Mouse (Mus musculus): ENCODE measurements around the gene Btbd8. TPM values are rescaled to one million over a fixed set of nuclear protein-coding genes. Genes with fewer than 3 reads are reported as not detected.

Gene Btbd8
- polyA plus RNA-seq, 1 experiment from 2014 or later: 22.5 TPM

DNA sequence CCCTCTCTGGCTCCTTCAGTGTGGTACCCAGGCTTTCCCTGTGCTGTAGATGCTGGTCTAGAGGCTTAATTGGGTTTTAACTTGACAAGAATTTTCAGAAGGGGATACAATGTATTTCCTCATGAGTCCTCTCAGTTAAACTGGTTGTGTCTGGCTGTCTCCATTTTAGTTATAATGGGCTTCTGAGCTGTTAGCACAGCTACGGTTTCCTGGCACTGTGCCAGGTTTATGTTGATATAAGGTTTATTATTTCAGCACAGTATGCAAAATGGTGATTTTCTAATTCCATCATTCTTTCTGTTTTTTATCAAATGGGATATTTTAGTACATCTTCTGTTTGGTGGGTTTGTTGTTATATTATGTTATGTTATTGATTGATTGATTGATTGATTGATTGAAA, 16.1 kb upstream of the Btbd8 start:
- H3K4me2 ChIP-seq: no peak overlapping the region
- H3K4me3 ChIP-seq: no peak overlapping the region
- 61% methylated on average over 1 of the region's 1 CpGs for WGBS
- no peaks in the 10 kb centered on the region for H3K27me3 ChIP-seq (replicated peaks)
- H3K9ac ChIP-seq: no peak overlapping the region
- H3K4me1 ChIP-seq: no peaks in the 10 kb centered on the region
- no peaks in the 10 kb centered on the region for H3K36me3 ChIP-seq (replicated peaks)
- no peak overlapping the region for H3K27ac ChIP-seq
- H3K9me3 ChIP-seq: no peaks in the 10 kb centered on the region
- ATAC-seq (replicated peaks): no peak

DNA sequence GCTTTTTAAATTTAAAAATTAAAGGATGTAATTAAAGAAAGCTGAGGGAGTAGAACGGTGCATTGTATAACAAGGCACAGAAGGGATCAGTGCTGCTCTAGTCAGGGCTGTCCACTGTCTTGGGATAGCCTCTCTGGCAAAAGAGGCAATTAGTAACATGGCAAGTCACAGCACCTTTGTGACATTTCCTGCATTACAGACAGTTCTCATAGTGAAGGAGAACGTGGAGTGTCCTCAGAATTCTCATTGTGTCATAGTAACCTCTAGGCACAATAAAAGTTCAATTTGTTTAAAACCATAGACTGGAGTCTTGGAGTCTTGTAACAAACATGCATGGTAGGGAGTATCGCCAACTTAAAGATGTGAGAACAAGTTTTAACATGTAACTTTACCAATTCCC, 6.5 kb upstream of the Btbd8 start, which contains the start of gene Lpcat2b:
Lpcat2b (plus strand) TSS at position 301 of the 400 bp plus-strand sequence.
- H3K9me3 ChIP-seq: no peaks in the 10 kb centered on the region
- no peak within 1 kb of the TSS for H3K9ac ChIP-seq
- no peak within 1 kb of the TSS for H3K4me2 ChIP-seq
- H3K4me3 ChIP-seq: no peak within 1 kb of the TSS
- H3K4me1 ChIP-seq: no peaks in the 10 kb centered on the region
- 77% methylated on average over 3 of the region's 3 CpGs for WGBS
- no peak for ATAC-seq (replicated peaks)
- H3K36me3 ChIP-seq (replicated peaks): no peaks in the 10 kb centered on the region
- H3K27me3 ChIP-seq (replicated peaks): no peaks in the 10 kb centered on the region
- H3K27ac ChIP-seq: no peak within 1 kb of the TSS

DNA sequence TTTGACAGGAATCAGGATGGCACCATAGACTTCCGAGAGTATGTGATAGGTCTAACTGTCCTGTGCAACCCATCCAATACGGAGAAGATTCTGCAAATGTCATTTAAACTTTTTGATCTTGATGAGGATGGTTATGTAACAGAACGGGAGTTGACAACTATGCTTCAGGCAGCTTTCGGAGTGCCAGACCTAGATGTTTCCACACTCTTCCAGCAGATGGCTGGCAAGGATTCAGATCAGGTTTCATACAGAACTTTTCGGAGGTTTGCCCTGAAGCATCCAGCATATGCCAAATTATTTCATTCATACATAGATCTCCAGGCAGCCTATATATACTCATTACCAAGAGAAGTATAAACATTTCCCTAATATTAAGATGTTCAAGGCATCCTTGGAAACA, 3.8 kb upstream of the Btbd8 start:
- Histone ChIP-seq H3K36me3 (replicated peaks) (no peaks in the 10 kb centered on the region), H3K9ac (no peak overlapping the region)
- WGBS: 86% methylated on average over 5 of the region's 5 CpGs

DNA sequence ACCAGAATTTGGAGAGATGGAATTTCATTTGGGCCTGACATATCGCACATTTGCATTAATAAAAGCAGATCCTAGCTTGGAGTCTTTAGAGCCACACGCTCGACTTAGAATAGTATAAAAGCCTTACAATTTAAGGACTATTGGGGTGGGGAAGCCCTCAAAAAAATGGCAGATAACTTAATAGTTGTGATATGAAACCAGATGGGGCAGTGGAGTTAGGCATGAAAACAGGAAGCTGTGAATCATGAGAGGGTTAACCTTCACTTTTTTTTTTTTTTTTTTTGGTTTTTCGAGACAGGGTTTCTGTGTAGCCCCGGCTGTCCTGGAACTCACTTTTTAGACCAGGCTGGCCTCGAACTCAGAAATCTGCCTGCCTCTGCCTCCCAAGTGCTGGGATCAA, 1.6 kb upstream of the Btbd8 start:
- ATAC-seq (replicated peaks): no peak
- Histone ChIP-seq H3K9ac (no peak overlapping the region), H3K4me1 (peaks cover 13% of the 10 kb centered on the region), H3K27me3 (replicated peaks) (no peaks in the 10 kb centered on the region), H3K4me2 (no peak overlapping the region), H3K4me3 (no peak overlapping the region), H3K36me3 (replicated peaks) (no peaks in the 10 kb centered on the region), H3K27ac (no peak overlapping the region), H3K9me3 (no peaks in the 10 kb centered on the region)
- WGBS: 90% methylated on average over 6 of the region's 6 CpGs

More for the DNA sequence above, 3.8 kb upstream of the Btbd8 start:
- H3K4me2 ChIP-seq: no peak overlapping the region
- H3K27me3 ChIP-seq (replicated peaks): no peaks in the 10 kb centered on the region
- ATAC-seq (replicated peaks): no peak
- no peaks in the 10 kb centered on the region for H3K9me3 ChIP-seq
- no peak overlapping the region for H3K27ac ChIP-seq
- H3K4me1 ChIP-seq: peaks cover 11% of the 10 kb centered on the region
- no peak overlapping the region for H3K4me3 ChIP-seq

DNA sequence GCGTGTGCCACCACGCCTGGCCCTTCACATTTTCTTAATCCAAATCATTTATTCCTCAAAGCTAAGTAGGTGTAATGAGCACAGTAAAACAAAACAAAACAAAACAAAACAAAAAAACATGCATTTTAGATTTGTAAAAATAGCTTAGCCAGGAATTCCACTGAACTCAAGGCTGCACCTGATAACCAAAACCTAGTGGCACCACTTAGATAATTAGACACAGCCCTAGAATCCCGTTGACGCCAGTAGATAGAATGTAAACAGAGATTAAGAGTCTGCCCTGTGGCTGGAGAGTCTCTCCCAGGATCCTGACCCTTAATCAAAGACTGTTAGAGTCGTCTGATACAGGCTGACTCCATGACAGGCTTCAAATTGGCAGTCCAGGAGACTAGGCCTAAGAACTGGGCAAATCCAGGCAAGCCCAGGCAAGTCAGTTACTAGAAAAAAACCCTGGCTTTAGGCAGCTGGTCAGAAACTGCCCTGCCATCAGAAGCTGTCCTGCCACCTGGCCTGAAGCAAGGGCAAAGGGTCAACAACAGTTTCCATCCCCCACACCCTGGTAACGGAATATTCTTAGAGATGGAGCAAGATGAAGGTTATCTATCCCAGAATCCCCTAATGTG, 1.1 kb upstream of the Btbd8 start:
- Histone ChIP-seq H3K9me3 (no peaks in the 10 kb centered on the region), H3K4me2 (no peak overlapping the region), H3K36me3 (replicated peaks) (no peaks in the 10 kb centered on the region), H3K4me3 (no peak overlapping the region), H3K4me1 (peaks cover 13% of the 10 kb centered on the region), H3K9ac (no peak overlapping the region), H3K27ac (no peak overlapping the region), H3K27me3 (replicated peaks) (no peaks in the 10 kb centered on the region)
- ATAC-seq (replicated peaks): no peak
- 85% methylated on average over 6 of the region's 6 CpGs for WGBS

DNA sequence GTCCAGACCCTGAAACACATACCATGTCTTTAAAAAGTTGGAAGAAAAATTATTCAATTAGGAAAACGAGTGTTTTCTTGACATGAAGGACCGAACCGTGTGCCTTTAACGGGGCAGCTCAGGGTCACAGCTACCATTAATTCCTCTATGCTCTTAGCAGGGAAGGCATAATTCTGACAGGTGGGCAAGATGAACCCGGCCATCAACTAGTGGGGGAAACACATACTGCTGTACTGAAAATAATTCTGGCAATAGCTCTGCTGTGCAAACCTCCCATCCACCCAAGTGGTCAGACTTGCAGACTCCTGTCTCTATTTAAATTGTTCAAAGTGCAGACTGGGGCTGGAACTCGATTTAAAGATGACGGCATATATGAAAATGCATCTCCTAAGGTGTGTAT, 556 bp downstream of the Btbd8 start:
- Histone ChIP-seq H3K4me1 (peaks cover 13% of the 10 kb centered on the region), H3K27me3 (replicated peaks) (no peaks in the 10 kb centered on the region), H3K27ac (peak overlapping the region; percentile 93), H3K36me3 (replicated peaks) (no peaks in the 10 kb centered on the region), H3K4me3 (peak overlapping the region; percentile 88), H3K9me3 (no peaks in the 10 kb centered on the region), H3K9ac (peak overlapping the region; percentile 97), H3K4me2 (peak overlapping the region; percentile 59)
- WGBS: 20% methylated on average over 7 of the region's 7 CpGs
- peak; percentile 59 for ATAC-seq (replicated peaks)

DNA sequence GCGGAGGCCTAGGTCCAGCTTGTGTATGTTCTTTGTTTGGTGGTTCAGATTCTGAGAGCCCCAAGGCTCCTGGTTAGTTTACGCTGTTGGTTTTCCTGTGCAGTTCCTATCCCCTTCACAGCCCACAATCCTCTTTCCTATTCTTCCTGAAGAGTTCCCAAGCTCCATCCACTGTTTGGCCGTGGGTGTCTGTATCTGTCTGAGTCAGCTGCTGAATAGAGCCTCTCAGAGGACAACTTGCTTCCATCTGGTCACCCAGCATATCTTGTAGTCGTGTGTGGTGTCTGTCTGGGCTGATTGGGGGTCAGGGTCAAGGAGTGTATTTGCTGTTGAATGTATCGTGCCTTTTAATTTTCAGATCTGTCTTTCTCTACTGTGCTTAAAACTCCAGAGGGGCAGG, 4.1 kb downstream of the Btbd8 start:
- H3K36me3 ChIP-seq (replicated peaks): no peaks in the 10 kb centered on the region
- ATAC-seq (replicated peaks): no peak

DNA sequence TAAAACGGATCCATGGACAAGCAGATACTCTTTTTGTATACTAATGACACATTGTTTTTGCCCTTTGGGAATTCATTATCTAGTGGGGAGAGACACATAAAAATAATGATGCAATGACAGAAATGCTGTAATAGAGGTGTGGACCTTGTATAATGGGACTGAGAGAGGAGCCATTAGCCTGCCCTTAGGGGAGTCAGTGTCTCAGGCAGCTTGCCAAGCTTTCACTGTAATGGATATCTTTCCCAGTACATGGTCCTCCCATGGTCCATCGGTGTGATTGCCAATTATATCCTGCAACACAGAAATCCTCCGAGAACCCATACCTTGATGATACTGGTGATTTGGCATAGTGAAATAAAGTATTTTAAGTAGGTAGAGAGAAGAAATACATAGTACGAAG, 6.5 kb downstream of the Btbd8 start:
- 80% methylated on average over 4 of the region's 4 CpGs for WGBS
- Histone ChIP-seq H3K4me2 (no peak overlapping the region), H3K9me3 (no peaks in the 10 kb centered on the region), H3K4me1 (no peaks in the 10 kb centered on the region), H3K27me3 (replicated peaks) (no peaks in the 10 kb centered on the region), H3K9ac (no peak overlapping the region), H3K27ac (no peak overlapping the region), H3K4me3 (no peak overlapping the region), H3K36me3 (replicated peaks) (no peaks in the 10 kb centered on the region)
- no peak for ATAC-seq (replicated peaks)

More for the DNA sequence above, 4.1 kb downstream of the Btbd8 start:
- Histone ChIP-seq H3K9me3 (no peaks in the 10 kb centered on the region), H3K4me3 (no peak overlapping the region), H3K9ac (no peak overlapping the region), H3K4me2 (no peak overlapping the region), H3K4me1 (peaks cover 13% of the 10 kb centered on the region), H3K27me3 (replicated peaks) (no peaks in the 10 kb centered on the region), H3K27ac (no peak overlapping the region)
- 90% methylated on average over 5 of the region's 5 CpGs for WGBS

DNA sequence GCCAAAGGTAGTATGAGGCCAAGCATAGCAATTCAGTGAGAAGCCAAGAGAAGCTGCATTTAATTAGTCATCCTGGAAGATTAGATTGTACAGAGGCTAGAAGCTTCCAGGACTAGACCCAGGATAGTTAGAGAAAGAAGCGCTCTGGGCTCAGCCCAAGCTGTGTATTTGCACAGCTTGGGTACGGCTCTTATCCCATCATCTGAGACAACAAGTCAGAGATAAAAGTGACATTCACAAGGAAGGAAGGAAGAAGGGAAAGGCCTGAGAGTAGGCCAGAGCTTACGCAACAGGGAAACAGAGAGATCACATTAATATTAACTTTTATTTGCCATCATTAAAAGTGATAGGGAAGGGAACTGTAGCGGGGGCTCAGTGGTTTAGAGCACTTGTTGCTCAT, 10.2 kb downstream of the Btbd8 start:
- no peaks in the 10 kb centered on the region for H3K9me3 ChIP-seq
- H3K4me2 ChIP-seq: no peak overlapping the region
- no peak for ATAC-seq (replicated peaks)
- no peak overlapping the region for H3K4me3 ChIP-seq
- 90% methylated on average over 4 of the region's 4 CpGs for WGBS
- no peak overlapping the region for H3K9ac ChIP-seq
- no peaks in the 10 kb centered on the region for H3K27me3 ChIP-seq (replicated peaks)
- no peaks in the 10 kb centered on the region for H3K4me1 ChIP-seq
- H3K27ac ChIP-seq: no peak overlapping the region
- no peaks in the 10 kb centered on the region for H3K36me3 ChIP-seq (replicated peaks)

DNA sequence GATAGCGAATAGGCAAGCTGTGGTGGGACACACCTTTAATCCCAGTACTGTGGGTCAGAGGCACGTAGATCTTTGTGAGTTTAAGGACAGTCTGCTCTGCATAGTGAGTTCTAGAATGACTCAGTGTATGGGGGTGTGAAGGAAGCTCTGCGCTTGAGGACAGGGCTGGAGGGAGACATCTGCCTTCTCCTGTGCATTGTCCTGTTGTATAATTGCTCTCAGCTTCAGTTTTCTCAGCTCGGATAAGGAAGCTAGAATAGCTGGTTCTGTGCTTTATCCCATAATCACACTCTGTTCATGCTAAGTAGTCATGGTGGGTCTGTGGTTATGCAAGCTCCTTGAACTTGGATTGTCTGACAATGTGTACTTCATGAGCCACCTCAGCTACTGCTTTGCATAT, 11.0 kb downstream of the Btbd8 start:
- no peak overlapping the region for H3K9ac ChIP-seq
- no peak overlapping the region for H3K4me2 ChIP-seq
- no peaks in the 10 kb centered on the region for H3K27me3 ChIP-seq (replicated peaks)
- no peak overlapping the region for H3K4me3 ChIP-seq
- WGBS: 90% methylated on average over 4 of the region's 4 CpGs
- H3K4me1 ChIP-seq: no peaks in the 10 kb centered on the region
- no peak for ATAC-seq (replicated peaks)
- no peak overlapping the region for H3K27ac ChIP-seq
- H3K9me3 ChIP-seq: no peaks in the 10 kb centered on the region
- no peaks in the 10 kb centered on the region for H3K36me3 ChIP-seq (replicated peaks)

DNA sequence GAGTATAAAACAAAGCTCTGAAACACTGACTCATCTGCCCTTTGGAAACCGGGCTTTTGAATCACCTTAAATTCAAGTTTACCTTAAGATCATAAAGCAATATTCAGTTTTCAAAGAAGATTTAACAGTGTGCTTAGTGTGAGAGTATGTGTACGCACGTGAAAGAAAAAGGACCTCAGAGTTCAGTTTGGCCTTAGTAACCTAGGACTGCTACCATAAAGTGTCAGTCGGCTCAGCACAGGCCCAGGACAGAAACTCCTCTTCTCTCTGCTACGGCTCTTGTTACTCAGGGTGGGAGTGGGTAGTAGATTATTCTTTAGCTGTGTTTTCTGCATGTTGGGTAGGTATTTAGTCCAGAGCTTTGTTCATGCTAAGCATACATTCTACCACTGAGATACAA, 11.8 kb downstream of the Btbd8 start:
- ATAC-seq (replicated peaks): no peak
- no peak overlapping the region for H3K27ac ChIP-seq
- WGBS: 91% methylated on average over 5 of the region's 5 CpGs

DNA sequence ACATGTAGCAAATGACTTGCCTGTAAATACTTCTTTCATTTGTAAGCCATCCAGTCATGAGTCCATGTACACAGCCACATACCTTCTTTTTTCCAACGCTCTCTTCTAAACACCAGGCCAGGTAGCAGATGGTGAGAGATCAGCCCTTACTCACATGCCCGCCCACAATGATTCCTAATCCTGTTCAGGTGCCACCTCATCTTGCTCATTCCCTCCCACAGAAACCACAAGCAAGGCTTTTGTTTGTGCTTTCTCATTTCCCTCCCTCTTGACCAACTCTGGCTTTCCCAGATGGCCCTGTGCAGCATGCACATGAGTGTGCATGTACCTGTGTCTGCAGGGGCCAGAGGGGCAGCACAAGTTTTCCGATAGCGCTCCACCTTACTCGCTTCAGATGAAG, 12.5 kb downstream of the Btbd8 start:
- Histone ChIP-seq H3K4me2 (no peak overlapping the region), H3K27me3 (replicated peaks) (no peaks in the 10 kb centered on the region), H3K9ac (no peak overlapping the region), H3K36me3 (replicated peaks) (no peaks in the 10 kb centered on the region), H3K4me1 (no peaks in the 10 kb centered on the region), H3K4me3 (no peak overlapping the region), H3K27ac (no peak overlapping the region), H3K9me3 (no peaks in the 10 kb centered on the region)
- ATAC-seq (replicated peaks): no peak
- 94% methylated on average over 5 of the region's 5 CpGs for WGBS

More for the DNA sequence above, 11.8 kb downstream of the Btbd8 start:
- H3K4me3 ChIP-seq: no peak overlapping the region
- no peaks in the 10 kb centered on the region for H3K4me1 ChIP-seq
- no peaks in the 10 kb centered on the region for H3K36me3 ChIP-seq (replicated peaks)
- H3K27me3 ChIP-seq (replicated peaks): no peaks in the 10 kb centered on the region
- H3K9me3 ChIP-seq: no peaks in the 10 kb centered on the region
- no peak overlapping the region for H3K4me2 ChIP-seq
- no peak overlapping the region for H3K9ac ChIP-seq
